Mouse (Mus musculus) lung, adult 18-20 months (tissue): ENCODE measurements at regions not wholly inside any gene's neighbourhood (a gene's known extent, or its start where the extent isn't known, plus 50 kb on each side); places are given as distances from the start of the nearest gene placed in this dataset.

Experiments
- DNase-seq, 2 experiments: peaks; one replicate each; pipeline ENCODE4 v3.0.0; 2022; ENCODE audit warnings: mixed read lengths in 2 of 2

DNA sequence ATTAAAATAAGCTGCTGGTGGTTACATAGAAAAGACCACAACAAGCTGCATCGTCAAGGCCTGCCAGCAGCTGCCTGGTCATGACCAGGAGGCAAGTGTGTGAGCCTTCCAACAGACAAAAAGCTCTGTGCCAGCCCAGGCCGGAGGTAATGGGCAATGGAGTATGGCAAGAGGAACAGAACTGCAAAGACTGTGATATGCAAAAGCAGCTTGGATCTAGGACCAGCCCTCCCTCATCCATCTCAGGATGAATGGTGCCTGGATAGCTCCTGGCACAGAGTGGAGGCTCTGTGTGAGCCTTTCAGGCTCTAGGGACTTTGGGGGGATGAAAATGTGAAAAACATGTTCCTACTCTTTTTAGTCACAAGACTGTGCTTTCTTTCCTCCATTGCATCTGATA is 402.5 kb upstream of the Tnp1 start:
- DNase-seq, result no peak

DNA sequence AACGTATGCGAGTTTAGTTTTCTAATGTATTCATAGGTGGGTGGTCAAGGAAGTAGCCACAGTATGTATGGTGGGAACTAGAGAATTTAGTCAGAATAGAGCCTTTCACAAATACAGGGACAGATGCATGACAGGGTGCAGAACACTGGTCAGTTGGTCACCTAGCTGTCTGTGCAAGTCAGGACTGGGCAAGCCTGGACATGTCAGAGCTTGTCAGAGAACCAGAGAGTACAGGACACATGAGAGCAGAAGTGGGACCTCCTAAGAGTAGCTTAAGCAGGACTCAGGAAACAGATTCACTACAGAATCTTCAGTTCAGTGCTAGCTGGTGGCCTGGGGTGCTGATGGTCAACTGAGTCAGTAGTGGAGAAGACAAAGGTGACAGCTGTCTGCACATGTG is 395.7 kb upstream of the Tnp1 start:
- peak in 1 of 2 experiments; percentile 21 for DNase-seq

DNA sequence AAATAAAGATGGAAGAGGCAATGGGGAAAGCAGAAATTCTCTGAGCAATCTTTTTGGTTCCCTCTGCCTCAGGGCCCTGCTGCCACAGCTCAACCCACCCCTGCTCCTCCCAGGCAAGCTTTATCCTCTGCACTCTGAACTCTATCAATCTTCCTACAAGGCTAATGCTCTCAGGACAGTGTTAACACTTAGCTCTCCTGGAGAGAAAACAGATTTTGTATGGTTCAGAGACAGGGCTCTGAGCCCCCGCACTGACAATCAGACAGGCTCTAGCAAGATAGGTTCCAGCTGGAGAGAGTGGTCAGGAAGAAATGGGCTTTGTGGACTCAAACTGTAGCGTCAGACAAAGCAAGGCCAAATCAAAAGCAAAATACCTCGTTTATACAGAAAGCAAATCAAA is 383.5 kb upstream of the Tnp1 start:
- DNase-seq, result no peak

DNA sequence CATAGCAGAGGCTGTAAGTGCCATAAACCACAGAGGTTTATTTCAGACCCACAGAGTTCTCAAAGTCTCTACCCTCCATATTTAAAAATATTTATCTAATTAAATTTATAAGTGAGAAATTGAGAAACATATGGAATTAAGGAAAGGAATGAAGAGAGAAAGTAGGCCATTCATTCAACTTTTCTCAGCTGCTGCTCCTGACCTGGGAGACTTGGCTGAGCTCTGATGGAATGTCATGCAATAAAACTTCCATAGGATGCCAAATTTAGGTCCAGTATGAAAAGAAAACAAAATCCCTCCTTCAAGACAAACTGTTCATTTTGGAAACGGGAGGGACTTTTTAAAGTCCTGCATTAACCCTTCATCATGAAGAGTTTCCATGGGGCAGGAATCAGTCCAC is 379.3 kb upstream of the Tnp1 start:
- DNase-seq, result no peak

DNA sequence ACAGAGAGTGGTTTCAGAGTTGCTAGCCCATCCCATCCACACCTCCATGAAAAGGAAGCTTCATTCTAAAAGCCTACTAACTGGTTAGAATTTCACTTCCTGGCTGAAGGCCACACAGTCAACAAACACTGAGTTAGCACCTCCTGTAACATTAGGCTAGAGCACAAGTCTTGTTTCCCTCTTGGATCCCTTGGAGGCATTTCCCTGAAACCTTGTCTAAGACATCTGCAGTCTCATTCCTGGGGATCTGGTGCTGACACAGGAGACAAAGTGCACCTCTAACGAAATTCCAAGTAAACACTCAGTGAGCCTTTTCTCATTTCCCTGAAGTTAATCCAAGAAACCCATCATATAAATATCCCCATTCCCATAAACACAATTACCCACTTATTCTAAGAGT is 378.8 kb upstream of the Tnp1 start:
- DNase-seq, result peak in 1 of 2 experiments; percentile 3

DNA sequence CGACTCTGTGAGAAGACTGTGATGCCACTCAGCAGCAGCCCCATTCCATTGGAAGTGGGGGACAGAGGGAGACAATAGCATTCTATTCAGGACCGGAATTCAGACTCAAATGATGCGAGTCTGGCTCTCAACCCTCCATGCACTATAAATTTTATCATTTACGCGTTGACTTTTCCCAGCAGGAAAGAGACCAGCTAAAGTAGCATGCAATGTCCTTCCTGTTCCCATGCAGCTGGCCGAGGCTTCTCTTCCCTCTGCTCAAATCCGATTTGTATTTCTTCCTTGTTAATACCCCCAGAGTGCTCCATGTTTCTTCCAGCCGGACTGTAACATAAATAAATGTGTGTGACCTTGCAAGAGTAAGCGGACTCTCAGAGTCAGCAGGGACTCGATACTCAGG is 376.4 kb upstream of the Tnp1 start:
- DNase-seq, result no peak

DNA sequence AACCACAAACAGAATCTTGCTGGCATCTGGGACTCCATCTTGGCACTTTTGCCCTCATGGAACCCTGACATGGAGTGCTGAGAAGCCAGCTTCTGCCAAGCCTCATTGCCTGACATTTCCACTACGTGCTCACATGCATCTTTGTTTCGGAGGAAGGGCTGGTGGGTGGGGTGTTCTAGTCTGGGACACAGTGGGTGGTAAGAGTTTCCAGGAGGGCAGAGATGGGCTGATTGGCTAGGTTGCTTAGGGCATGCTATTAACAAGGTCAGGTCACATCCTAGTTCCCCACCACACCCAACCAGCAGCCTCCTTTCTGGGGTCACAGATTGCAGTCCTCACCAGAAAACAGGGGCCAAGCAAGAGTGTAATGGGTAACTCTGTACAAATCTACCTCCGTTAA is 374.3 kb upstream of the Tnp1 start:
- DNase-seq, result no peak

DNA sequence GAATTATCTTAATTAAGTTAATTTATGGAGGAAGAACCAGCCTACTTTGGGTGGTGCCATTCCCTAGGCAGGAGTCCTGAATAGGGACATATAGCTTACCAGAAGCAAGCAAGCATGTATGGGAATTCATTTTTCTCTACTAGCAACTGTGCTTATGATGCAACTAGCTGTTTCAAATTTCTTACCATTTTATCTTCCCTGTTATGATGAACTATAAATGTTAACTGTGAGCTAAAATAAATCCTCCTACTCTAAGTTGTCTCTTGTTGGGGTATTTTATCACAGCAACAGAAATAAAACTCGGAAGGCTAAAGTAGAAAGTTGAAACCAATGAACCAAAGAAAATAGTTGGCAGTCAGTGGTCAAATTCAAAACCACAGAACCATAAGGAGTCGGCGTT is 373.5 kb upstream of the Tnp1 start:
- no peak for DNase-seq

DNA sequence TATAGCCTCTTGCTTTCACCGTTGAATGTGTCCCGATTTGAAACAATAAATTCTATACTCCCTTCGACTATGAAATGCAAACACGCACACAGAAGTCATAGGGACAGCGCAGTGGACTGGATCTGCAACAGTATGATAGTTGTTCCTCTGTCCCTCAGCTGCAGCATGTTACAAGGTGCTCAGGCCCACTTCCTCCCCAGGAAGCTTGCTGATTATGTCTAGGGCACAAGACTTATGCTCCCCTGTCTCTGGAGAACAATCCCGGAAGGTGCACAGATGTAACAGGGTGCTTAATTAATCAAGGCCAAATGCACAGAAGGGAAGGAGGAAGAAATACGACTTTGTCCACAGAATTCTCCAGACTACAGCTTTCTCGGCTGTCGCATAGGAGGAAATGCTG is 365.9 kb upstream of the Tnp1 start:
- no peak for DNase-seq

DNA sequence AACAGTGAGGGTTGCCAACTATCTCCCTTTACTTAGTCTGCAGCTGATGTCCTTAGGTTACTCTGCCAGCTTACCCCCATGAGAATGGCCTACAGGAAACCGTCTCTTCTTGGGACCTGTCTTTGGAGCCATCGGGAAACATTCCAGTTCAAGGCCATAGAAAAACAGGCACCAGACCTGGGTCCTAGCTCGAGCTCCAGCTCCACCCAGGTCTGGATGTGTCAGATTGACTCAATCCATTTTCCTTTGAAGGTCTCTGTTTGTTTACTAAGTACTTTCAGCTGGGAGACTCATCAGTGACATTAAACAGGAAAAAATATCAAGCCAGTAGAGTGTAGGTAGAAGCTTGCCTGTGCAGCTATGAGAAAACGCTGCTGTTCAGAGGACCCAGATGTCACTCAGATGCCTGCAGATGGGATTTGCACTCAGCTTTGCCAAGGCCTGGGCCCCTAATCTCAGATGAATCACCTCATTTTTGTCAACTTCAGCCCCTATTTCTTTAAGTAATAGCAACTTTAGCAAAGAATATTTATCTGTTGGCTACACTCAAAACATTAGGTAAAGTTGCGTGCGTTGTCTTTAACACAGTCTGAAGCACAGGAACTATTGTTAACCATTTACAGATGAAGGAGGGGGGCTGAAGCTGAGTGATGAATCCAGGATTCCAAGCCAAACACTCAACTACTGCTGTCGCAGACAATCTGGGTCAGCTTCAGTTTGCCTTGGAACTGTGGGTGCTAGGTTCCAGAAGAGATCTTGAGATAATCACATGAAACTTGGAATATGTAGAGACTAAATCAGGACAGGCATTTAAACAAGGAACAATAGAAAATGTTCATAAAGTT is 359.0 kb upstream of the Tnp1 start:
- DNase-seq, result no peak

DNA sequence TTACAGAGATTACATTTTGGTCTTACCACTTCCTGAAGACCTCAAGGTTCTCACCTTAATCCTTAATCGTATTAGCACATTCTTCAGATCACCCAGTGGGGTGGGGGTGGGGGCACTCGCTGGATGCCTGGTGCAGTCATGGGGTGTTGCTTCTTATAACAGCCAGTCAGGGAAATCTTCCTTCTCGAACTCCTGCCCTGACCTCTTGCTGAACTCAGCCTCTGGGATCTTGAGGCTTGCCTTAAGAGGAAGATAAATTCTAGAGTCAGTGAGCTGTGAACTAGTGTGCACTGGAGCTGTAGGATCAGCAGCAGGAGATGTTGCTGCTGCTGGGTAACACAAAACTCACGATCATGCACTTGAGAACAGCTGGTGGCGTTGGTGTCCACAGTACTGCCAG is 352.5 kb upstream of the Tnp1 start:
- no peak for DNase-seq

DNA sequence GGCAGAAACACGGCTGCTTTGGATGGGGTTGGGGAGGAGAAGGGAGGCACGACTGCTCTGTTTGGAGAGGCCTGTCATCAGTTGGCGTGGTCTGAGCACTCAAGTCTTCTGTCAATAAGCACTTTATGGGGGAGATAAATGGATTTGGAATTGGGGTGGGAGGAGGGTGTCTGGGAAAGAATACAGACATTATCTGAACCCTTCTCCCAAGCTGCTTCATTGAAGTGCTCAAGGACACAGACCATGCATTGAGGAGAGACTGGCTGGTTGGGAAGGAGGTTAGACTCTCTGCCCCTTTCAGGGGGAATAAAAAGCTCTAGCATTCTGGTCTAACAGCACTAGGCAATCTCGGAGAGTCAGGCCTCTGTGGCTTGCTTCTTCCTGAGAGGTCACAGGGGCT is 350.1 kb upstream of the Tnp1 start:
- DNase-seq, result no peak

DNA sequence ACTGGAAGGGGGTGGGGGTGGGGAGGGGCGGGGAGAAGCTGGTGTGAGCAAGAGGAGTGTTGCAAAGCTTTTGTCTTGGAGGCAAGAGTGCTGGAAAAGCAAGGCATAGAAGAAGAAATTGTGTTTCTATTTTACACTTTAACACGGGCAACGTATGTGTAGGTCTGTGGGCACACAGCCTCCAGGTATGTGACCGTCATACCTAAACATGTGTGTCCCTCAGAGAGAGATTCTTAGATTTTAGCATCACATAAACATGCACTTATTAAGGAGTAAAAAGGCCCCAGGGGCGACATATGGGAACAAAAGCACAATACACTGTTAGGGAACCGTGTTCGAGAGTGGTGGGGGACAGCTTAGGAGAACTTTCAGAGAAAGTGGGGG is 348.6 kb upstream of the Tnp1 start:
- DNase-seq, result no peak

DNA sequence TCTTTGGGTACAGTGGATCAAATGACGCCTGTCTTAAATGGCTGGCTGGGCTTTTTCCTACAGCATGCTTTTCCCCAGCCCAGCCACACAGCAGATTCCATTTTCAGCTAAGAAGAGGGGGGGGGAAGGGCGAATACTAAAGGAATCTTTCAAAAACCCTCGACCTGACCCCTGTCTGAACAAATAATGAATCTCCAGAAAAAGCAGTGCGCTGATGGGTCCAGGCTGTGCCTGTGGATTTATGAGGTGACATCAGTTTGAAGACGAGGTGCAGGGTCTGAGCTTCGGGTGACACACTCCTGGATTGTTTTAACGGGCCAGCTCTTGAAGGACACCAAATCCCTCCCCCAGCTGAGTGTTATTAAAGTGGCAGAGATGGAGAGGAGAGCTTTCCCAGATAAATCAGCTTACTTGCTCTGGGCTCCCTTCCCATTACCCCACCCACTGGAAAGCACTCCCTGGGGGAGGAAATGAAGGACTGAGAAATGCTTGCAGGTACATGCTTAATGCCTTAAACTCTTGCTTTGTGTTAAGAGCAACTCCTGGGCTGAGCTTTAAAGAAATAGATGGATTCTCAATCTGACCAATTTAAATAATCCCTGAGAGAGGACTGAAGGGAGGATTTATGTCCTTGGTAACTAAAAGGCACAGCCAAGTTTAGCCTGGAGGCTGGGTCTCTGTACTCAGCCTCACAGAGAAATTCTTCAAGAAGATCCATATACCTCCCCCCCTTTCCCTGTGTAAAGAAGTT is 348.0 kb upstream of the Tnp1 start:
- peak; percentile 42 to 62 for DNase-seq

DNA sequence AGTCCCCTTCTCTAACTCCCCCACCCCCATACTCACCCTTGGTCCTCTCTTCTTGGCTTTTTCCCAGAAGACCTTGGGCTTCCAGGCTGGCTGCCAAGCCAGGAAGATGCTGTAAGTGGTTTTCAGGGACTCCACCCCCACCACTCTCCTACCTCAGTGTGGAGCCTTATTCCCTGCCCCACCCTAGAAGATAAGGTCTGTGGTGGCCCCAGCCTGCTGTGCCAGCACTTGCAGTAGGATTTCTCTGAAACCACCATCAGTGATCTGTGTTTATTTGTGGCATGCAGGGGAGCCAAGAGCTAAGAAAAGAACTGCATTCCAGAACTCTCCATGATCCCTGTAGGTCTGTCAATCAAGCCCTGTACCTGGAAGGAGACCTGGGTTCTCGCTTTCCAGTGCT is 346.4 kb upstream of the Tnp1 start:
- peak; percentile 18 to 33 for DNase-seq

DNA sequence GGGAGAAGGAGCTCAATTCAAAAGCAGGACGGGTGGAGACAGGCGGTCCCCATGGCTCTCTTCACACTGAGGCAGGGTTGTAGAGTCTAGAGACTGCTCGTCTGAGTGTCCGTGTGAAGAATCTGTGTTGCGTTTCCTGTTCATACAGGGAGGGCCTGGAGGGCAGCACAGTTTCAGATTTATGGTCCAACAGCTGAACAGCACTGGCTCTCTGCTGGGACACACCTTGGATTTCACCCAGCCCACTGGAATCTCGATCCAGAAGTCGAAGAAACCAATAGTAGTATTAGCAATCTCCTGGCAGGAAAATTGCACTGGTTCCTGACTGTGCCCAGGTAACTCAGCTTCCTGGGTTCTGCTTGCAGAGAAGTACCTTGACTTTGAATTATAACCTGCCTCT is 345.6 kb upstream of the Tnp1 start:
- no peak for DNase-seq

DNA sequence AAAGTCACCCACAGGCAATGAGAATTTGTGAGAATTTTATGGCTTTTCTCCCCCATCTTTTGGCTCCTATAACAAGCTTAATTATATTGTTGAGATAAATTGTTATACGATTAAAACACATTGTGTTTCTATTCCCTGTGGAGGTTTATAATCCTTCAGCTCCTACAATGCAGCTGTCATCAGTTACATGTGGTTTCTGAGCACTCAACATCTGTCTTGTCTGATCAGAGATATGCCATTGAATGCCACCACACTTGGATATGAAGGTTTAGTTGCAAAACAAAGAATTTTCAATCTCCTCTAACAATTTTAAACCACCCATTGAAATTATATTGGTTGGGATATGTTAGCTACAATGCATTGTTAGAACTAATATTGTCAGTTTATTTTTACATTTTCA is 338.7 kb upstream of the Tnp1 start:
- no peak for DNase-seq

DNA sequence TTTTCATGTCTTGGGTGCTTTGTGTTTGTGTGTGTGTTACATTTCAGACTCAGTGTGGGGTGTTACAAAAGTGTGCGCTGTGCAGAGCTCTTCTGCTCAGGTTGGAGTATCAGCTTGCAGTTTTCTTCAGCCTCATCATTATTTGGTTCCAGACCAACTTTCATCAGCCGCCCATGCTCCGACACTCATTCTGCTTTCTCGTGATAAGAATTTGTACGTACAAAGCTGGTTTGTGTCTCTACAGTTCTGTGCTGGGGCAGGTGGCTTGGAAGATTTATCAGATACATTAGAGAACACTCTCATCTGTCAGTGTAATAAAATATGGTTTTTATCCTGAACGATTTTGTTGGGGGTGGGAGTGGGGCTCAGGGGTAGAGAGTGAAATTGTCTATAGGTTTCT is 332.8 kb upstream of the Tnp1 start:
- DNase-seq, result no peak

DNA sequence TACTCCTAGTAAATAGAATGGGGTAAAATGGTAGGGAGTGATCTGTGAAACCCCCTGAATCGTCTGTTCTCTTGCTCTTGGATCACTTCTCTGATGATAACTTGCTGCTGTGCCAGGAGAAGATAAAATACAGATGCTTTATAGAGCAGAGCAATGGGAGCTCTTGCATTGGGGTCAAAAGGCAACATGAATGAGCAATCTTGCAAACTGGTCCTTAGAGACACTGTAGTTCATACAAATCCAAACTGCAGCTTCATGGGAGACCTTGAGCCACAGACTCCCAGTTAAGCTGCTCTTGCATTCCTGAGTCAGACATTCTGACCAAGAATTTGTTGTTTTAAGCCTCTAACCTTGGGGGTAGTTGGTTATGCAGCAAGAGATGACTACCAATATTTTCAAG is 328.9 kb upstream of the Tnp1 start:
- no peak for DNase-seq

DNA sequence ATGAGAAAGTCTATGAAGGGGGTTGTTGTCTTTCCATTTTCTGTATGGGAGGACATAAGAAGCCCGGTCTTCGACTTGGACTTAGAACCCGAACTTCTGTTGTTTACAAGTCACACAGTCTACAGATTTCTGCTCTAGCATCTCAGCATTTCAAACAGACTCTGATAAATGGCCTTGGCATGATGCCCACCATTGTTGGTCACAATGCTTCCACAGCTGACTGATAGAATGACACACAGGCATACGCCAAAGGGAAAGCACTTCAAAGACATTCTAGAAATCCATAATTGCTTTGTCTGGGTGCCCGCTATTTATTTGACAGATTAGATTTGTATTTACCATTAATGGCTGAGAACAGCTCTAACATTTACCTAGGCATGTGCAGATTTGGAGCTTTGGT is 326.2 kb upstream of the Tnp1 start:
- DNase-seq, result no peak

DNA sequence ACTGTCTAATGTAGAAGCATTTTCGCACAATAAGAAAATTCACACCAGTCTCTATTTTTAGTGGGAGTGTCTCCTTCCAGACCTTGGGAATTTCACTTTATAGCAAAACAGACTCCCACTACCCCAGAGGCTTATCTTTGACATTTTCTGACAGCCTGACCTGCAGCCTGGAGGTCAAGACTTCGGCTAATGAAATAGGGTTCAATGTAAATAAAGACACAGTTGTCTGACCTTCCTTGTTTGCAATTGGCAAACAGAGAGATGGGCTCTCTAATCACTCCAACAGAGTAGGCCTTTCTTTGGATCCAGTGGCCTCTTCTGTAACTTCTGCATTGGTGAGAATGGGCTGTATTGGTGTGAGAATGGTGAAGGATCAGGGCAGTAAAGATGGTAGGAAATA is 321.7 kb upstream of the Tnp1 start:
- no peak for DNase-seq

DNA sequence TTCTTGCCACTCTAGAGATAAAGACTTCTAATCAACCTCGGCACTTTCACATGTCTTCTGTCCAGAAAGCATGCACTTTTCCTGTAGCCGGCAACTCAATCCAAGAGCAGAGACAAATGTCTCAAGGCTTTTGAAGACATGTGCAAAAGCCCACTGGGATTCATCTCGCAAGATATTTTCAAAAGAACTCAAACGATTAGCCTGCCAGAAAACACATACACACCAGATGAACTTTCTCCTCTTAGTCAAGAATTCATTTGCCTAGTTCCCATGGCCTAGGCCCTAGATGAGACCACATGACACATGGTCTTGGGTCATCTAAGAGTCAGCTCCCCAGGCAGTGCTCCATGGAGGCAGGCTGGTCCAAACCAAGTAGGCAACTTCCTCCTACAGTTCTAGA is 293.8 kb upstream of the Tnp1 start:
- no peak for DNase-seq

DNA sequence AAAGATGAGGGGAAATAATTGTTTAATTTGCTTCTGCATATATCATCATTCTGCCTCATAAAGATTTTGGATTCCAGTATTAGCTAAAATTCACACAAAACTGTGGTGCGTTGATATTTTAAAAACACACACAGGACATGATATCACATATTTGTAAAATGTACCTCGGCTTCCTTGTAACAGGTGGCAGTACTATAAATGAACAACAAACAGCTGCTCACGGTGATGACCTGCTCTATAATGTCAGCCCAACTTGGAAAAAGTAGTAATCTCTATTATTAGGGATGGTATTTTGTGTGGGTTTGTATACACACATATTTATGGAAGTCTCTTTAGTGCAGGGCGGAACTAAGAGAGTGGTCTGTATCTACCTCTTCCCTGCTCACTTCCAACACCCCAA is 292.7 kb upstream of the Tnp1 start:
- DNase-seq, result no peak

DNA sequence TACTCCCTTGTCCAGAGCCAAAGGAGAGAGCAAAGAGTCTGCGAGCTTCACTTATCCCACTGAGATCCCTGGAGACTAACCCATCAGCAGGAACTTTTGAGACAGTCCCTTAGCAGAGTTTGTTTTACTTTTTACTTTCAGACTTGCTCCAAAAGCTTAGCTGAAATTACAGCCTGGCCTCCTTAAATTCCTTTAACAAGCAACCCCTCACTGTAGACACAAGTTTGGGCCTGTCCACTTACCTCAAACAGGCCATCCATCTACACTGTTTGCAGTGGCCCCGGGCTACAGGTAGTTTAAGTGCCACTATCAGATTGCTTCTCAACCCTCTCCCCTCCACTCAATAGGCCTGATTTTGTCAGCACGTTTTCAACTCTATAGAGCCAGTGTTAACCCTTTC is 291.5 kb upstream of the Tnp1 start:
- peak; percentile 5 to 34 for DNase-seq
